Mouse (Mus musculus) kidney, postnatal 0 days (tissue): Measurements from ENCODE around the gene Cplx2. TPM values are rescaled to one million over a fixed set of nuclear protein-coding genes. Genes with fewer than 3 reads are reported as not detected.

Experiments used
- ATAC-seq: fragments of 200-750 bp; cut with Nextera tagmentation; replicated peaks from 2 replicates; pipeline ENCODE4 v1.8.0; 2017; ENCODE audit warnings: low read depth, moderate number of reproducible peaks, moderate TSS enrichment, moderate library complexity; ENCODE audit not compliant: low FRiP score
- DNase-seq: peaks from one replicate; pipeline ENCODE4 v3.0.0-alpha.2; 2016; ENCODE audit warnings: low spot score
- H3K27ac ChIP-seq: fragments of 300-500 bp; sonication (generic); 2 replicates; pipeline ENCODE4 v1.5.1; 2014; ENCODE audit warnings: mild to moderate bottlenecking
- H3K27me3 ChIP-seq: fragments of 300-500 bp; sonication (generic); 2 replicates; pipeline ENCODE4 v1.6.1; 2014; ENCODE audit warnings: low read length, mixed read lengths; ENCODE audit not compliant: insufficient read depth
- H3K36me3 ChIP-seq: fragments of 300-500 bp; sonication (generic); 2 replicates; pipeline ENCODE4 v1.6.1; 2014; ENCODE audit warnings: low read length, mixed read lengths; ENCODE audit not compliant: insufficient read depth
- H3K4me1 ChIP-seq: fragments of 300-500 bp; sonication (generic); replicated peaks from 2 replicates; pipeline ENCODE4 v1.6.1; 2014; ENCODE audit warnings: antibody characterized with exemption, low read length, mixed read lengths; ENCODE audit not compliant: insufficient read depth
- H3K4me2 ChIP-seq: fragments of 300-500 bp; sonication (generic); 2 replicates; pipeline ENCODE4 v1.6.1; 2014; ENCODE audit warnings: mild to moderate bottlenecking, low read length, moderate library complexity, mixed read lengths
- H3K4me3 ChIP-seq: fragments of 300-500 bp; sonication (generic); replicated peaks from 2 replicates; pipeline ENCODE4 v1.5.1; 2014; ENCODE audit warnings: low read depth, low read length
- H3K9ac ChIP-seq: fragments of 300-500 bp; sonication (generic); 2 replicates; pipeline ENCODE4 v1.6.1; 2014; ENCODE audit warnings: low read depth, low read length
- H3K9me3 ChIP-seq: fragments of 300-500 bp; sonication (generic); replicated peaks from 2 replicates; pipeline ENCODE4 v1.6.1; 2016; ENCODE audit warnings: low read length, inconsistent platforms, mixed read lengths
- CTCF ChIP-seq: IDR thresholded peaks from 2 replicates; pipeline ENCODE4 v1.5.1; 2016; ENCODE audit warnings: antibody characterized with exemption, low read depth, mild to moderate bottlenecking, moderate library complexity
- WGBS: fragments of 180-500 bp; shearing (Covaris S2); extraction: QIAGEN DNeasy Blood & Tissue Kit; methylation state at CpG from one replicate; pipeline ENCODE4 v1.1.7; 2014; 5-methylcytosine and 5-hydroxymethylcytosine counted together
- polyA plus RNA-seq: library from polyadenylated mRNA; unstranded; fragments of >200 nt; fragmentation: Nextera tagmentation; extraction: Ambion mirVana; gene quantifications from 2 replicates; pipeline ENCODE4 v1.2.1, GENCODE M21; 2015

The Cplx2 gene
- 4.0 and 4.5 TPM in 2 replicates for polyA plus RNA-seq

DNA sequence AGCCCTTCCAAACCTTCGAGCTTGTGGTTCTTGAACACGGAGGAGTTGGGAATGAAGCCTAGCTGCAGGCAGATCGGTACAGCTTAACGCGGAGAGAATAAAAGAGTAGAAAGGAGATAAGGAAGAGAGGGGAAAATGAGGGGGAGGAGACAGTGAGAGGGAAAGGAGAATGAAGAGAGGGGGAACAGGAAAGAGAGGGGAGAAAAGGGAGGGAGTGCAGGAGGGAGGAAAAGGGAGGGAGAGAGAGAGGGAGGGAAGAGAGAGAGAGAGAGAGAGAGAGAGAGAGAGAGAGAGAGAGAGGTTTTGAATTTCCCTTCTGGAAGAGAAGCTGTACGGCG is at the start of gene Cplx2:
Cplx2 (plus strand) TSS at position 301 of the 338 bp plus-strand sequence.
- H3K9ac ChIP-seq: no peak within 1 kb of the TSS
- peak within 1 kb of the TSS; percentile 42 for H3K4me2 ChIP-seq
- WGBS: 2% methylated on average over 7 of the region's 7 CpGs
- DNase-seq: no peak
- no peak for TF ChIP-seq CTCF
- 0 out of 2 replicates have a peak, but pooled peaks cover 15% of the 10 kb centered on the region for H3K27me3 ChIP-seq
- ATAC-seq: no peak
- peaks cover 6% of the 10 kb centered on the region; the same call in 1 of the 2 replicates for H3K4me1 ChIP-seq
- no peaks in the 10 kb centered on the region for H3K36me3 ChIP-seq
- no peak within 1 kb of the TSS; the same call in 1 of the 2 replicates for H3K4me3 ChIP-seq
- no peaks in the 10 kb centered on the region for H3K9me3 ChIP-seq
- H3K27ac ChIP-seq: no peak within 1 kb of the TSS

DNA sequence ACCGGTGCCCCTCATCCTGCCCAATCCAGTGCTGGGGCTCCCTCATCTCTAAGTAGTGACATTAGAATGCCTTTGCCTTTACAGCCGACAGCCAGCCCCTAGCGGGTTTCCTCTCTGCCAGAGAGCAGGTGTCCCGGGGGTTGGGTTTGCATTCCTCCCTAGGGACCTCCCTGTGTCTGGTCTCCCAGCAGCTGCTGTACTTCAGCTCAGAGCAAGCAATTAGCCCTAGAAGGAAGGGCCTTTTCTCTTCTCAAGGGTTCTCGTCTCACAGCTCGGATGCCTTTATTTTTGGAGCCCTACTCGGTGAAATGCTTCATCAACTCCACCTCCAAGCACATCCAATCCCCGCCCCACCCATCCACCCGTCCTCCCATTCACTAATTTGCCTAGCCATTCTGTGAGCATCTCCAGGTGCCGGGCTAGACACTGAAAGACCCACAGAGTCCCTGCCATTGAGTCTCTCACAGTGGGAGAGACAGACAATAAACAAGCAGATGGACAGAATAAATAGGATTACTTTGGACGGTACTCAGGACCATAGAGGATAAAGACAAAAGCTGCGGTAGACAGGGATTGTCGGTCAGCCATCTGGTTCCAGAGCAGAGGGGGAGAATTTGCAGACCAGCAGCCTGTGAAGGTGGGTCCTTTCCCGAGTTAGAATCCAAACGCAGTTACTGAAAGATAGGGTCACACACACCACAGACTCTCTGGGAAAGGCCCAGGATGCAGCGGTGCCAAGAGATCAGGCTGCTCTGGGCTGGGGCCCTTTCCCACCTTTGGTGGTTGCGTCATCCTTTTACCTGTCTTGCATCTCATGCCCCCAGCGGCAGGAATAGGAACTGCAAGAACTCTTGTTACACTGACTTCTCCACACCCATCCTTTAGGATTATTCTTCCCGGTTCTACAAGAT is 48.5 kb upstream of the Cplx2 start:
- ATAC-seq (no peak), DNase-seq (peak; percentile 63)
- H3K36me3 ChIP-seq: no peaks in the 10 kb centered on the region
- H3K27ac ChIP-seq: no peak overlapping the region
- H3K4me3 ChIP-seq: no peak overlapping the region
- no peaks in the 10 kb centered on the region for H3K27me3 ChIP-seq
- no peak overlapping the region for H3K9ac ChIP-seq
- no peaks in the 10 kb centered on the region for H3K9me3 ChIP-seq
- WGBS: 43% methylated on average over 19 of the region's 19 CpGs
- peak; percentile 72 for TF ChIP-seq CTCF
- H3K4me2 ChIP-seq: no peak overlapping the region
- H3K4me1 ChIP-seq: no peaks in the 10 kb centered on the region

DNA sequence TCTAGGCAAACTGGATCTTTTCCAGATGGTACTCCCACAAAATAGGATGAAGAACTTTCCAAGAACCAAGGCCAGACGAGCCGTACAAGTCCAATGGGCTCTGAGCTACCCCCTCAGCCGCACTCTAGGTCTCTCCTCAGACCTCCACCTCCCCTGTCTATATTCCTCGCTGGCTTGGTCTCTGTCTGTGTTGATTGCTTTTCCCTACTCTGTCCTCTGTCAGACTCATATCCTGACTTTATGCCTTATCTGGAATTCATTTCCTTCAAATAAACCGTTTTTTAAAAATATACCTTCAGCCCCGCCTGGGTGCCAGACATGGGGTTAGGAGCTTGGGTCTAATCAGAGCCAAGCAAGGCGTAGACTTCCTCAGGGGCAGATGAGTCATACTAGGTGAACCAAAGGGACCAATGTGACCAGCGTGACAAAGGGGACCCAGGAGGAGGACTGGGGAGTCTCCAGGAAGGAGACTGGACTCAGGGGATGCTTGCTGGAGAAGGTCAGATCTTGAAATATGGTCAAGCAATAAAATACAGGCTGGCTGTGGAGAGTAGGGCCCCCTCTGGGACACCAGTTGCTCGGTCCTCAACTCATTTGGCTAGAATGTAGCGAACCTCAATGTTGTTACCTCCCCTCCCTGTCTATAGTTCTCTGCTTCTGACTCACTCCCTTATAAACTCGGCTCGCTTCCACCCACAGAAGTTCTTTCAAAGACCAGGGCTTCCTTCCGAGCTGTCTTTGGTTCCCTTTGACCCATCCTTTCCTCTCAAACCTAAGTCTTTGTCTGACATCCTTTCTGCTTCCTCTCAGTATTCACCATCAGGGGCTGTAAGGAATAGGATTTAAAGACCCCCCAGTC is 47.6 kb upstream of the Cplx2 start:
- no peak overlapping the region for H3K4me2 ChIP-seq
- ATAC-seq (no peak), DNase-seq (no peak)
- no peaks in the 10 kb centered on the region for H3K9me3 ChIP-seq
- H3K4me1 ChIP-seq: no peaks in the 10 kb centered on the region; the same call in 1 of the 2 replicates
- no peak for TF ChIP-seq CTCF
- no peaks in the 10 kb centered on the region for H3K27me3 ChIP-seq
- no peaks in the 10 kb centered on the region for H3K36me3 ChIP-seq
- H3K9ac ChIP-seq: no peak overlapping the region
- no peak overlapping the region for H3K27ac ChIP-seq
- no peak overlapping the region for H3K4me3 ChIP-seq
- WGBS: 72% methylated on average over 13 of the region's 13 CpGs

DNA sequence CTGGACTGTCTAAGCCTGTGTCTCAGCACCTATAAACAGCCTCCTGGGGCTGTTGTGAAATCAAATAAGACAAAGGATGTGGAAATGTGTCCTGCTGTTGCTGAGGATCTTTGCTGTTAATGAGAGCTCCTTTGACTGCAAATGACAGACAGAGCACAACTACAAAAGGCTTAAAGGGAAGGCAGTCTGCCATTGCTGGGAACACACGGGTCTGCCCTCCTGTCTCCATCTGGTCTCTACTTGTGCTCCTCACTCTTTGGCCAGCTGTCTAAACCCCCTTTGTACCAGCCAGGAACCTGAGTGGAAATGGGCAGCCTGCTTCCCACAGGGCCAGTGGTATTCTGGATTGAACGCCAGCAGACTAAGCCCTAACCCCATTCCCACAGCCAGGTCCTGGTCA is 47.0 kb upstream of the Cplx2 start:
- H3K4me3 ChIP-seq: no peak overlapping the region
- no peaks in the 10 kb centered on the region for H3K27me3 ChIP-seq
- no peak overlapping the region for H3K9ac ChIP-seq
- 78% methylated on average over 2 of the region's 2 CpGs for WGBS
- TF ChIP-seq CTCF: no peak
- no peaks in the 10 kb centered on the region; the same call in 1 of the 2 replicates for H3K4me1 ChIP-seq
- no peaks in the 10 kb centered on the region for H3K9me3 ChIP-seq
- ATAC-seq (no peak), DNase-seq (no peak)
- H3K27ac ChIP-seq: no peak overlapping the region
- no peaks in the 10 kb centered on the region for H3K36me3 ChIP-seq
- H3K4me2 ChIP-seq: no peak overlapping the region

DNA sequence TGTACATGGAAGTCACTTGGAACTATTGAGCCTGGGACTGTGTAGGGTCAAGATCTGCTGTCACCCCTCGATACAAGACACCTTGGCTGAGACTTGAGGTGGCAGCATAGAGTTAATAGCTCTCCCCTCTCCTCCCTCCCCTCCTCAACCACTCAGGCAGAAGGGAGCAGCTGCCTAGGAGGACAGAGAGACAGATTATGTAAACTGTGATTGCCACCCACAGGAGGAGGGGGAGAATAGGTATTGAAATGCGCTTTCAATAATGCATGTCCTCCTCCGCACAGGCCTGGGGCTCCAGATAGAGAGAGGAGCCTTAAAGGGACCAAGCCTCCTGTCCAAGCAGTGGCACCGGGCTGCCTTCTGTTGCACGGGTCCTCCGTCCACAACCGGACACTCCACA is 45.3 kb upstream of the Cplx2 start:
- WGBS: 52% methylated on average over 7 of the region's 7 CpGs
- Histone ChIP-seq H3K27ac (no peak overlapping the region), H3K4me1 (no peaks in the 10 kb centered on the region; the same call in 1 of the 2 replicates), H3K27me3 (no peaks in the 10 kb centered on the region), H3K9ac (no peak overlapping the region), H3K4me2 (no peak overlapping the region), H3K36me3 (no peaks in the 10 kb centered on the region), H3K9me3 (no peaks in the 10 kb centered on the region), H3K4me3 (no peak overlapping the region)
- peak; percentile 60 for DNase-seq
- no peak for TF ChIP-seq CTCF
- no peak for ATAC-seq

DNA sequence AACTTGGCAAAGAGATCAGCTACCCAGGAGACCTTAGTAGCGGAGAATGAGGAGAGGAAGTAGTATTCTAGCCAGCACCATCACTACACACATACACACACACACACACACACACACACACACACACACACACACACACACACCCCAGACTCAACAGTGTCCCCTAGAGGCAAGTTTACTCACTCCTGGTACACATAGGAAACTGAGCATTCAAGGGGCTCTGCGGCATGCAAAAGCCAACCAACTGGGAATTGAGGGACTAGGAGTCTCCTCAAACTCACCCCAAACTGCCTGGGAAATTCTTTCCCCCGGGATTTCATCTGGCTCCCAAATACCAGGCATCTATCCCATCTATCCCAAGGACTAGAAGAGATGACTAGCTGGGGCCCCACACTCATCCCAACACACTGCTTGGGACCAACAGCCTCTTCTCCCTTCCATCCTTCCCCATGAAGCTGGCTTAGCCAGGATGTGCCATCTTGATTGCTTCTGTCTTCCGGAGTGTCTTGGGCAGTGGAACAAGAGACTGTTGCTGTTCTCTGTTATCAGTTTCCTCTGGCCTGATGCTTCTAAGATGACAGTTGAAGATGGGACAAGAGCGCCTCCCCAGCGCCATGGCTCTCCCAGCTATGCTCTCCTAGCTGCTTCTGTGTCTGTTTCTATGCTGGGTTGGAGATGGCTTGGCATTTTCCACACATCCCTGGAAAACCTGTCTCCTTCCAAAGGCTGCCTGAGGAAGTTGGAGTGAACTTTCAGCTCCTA is 44.3 kb upstream of the Cplx2 start:
- Histone ChIP-seq H3K27me3 (no peaks in the 10 kb centered on the region), H3K27ac (no peak overlapping the region), H3K36me3 (no peaks in the 10 kb centered on the region), H3K4me3 (no peak overlapping the region), H3K9me3 (no peaks in the 10 kb centered on the region), H3K4me2 (no peak overlapping the region), H3K9ac (no peak overlapping the region), H3K4me1 (peaks cover 4% of the 10 kb centered on the region; the same call in 1 of the 2 replicates)
- no peak for TF ChIP-seq CTCF
- 85% methylated on average over 6 of the region's 6 CpGs for WGBS
- no peak for DNase-seq
- no peak for ATAC-seq
